Mouse (Mus musculus) lung, postnatal 0 days (tissue): ENCODE results near the gene Bcar3.

Experiments
- CTCF ChIP-seq: IDR thresholded peaks from 2 replicates; pipeline ENCODE4 v1.5.1; 2016; ENCODE audit warnings: antibody characterized with exemption, mild to moderate bottlenecking
- EP300 ChIP-seq: IDR thresholded peaks from 2 replicates; pipeline ENCODE4 v1.6.1; 2016; ENCODE audit warnings: antibody characterized with exemption, mild to moderate bottlenecking, control low read depth

DNA sequence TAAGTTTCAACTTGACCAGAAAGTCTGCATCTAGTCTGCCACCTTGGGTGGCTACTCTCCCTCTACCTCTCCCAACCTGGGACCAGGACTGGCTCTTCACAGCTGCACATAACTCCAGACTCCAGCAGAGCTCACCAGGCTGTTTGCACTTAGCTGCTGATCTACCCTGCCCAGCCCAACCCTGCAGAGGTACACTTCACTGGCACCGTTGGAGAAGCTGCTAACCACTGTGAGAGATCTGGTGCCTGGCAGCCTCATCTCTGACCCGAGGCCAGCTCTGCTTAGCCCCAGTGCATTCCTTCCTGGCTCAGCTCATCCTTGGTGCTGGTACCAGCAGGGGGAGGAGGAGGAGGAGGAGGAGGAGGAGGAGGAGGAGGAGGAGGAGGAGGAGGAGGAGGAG lies 68.8 kb downstream of the Bcar3 start:
- TF ChIP-seq CTCF (no peak), EP300 (no peak)
